In genomic region chr10:107272804-107273145, GRCm38 (mm10) we compare ENCODE assay signal across 8 mouse cellular contexts. TPM values are rescaled to one million over a fixed set of nuclear protein-coding genes. Genes with fewer than 3 reads are reported as not detected.
DNase-seq lines count a peak whose midpoint lies in the region; ATAC-seq and TF ChIP-seq lines count a peak whose summit lies in the region.

No protein-coding gene starts in this region.

- no peak for TF ChIP-seq CTCF in liver, adult 2 months (IDR thresholded peaks at IDR 0.05; ENCODE audit: low read depth, low read length)
- TF ChIP-seq CTCF in small intestine, adult 2 months (IDR thresholded peaks at IDR 0.05; ENCODE audit: extremely low read depth, insufficient read length, insufficient replicate concordance, low read depth, low read length), result no peak

- no peaks in the 10 kb centered on the region for H3K36me3 ChIP-seq in kidney, embryonic 14.5 days (ENCODE audit: control insufficient read depth, insufficient read depth, low read length)
- H3K36me3 ChIP-seq in forebrain, embryonic 14.5 days (ENCODE audit: control insufficient read depth, insufficient read depth, low read length), result no peaks in the 10 kb centered on the region
- H3K36me3 ChIP-seq in liver, adult 2 months (ENCODE audit: control insufficient read depth, insufficient read depth, low read length), result no peaks in the 10 kb centered on the region
- no peaks in the 10 kb centered on the region for H3K36me3 ChIP-seq in small intestine, adult 2 months (ENCODE audit: control insufficient read depth, insufficient read depth, low read length)

- H3K9me3 ChIP-seq in kidney, embryonic 14.5 days (ENCODE audit: control insufficient read depth, low read length), result no peaks in the 10 kb centered on the region
- H3K9me3 ChIP-seq in forebrain, embryonic 14.5 days (replicated peaks; ENCODE audit: control insufficient read depth, low read length), result no peaks in the 10 kb centered on the region

- H3K27ac ChIP-seq in kidney, embryonic 14.5 days (ENCODE audit: low read depth, low read length), result no peak overlapping the region; the same call in 1 of the 2 replicates
- H3K27ac ChIP-seq in forebrain, embryonic 14.5 days (ENCODE audit: low read depth, low read length), result no peak overlapping the region
- H3K27ac ChIP-seq in liver, adult 2 months (replicated peaks; ENCODE audit: insufficient read depth, low read depth, low read length), result peak overlapping the region; percentile 88
- no peak overlapping the region for H3K27ac ChIP-seq in small intestine, adult 2 months (ENCODE audit: insufficient read depth, low read depth, low read length)

- H3K27me3 ChIP-seq in kidney, embryonic 14.5 days (ENCODE audit: control insufficient read depth, insufficient read depth, low read length), result 0 out of 2 replicates have a peak, but pooled peaks cover 5% of the 10 kb centered on the region
- no peaks in the 10 kb centered on the region for H3K27me3 ChIP-seq in forebrain, embryonic 14.5 days (replicated peaks; ENCODE audit: control insufficient read depth, insufficient read depth, low read length)
- no peaks in the 10 kb centered on the region for H3K27me3 ChIP-seq in liver, adult 2 months (ENCODE audit: control insufficient read depth, insufficient read depth, low read length)
- H3K27me3 ChIP-seq in small intestine, adult 2 months (ENCODE audit: control insufficient read depth, insufficient read depth, low read length), result peaks cover 5% of the 10 kb centered on the region; the same call in 1 of the 2 replicates

- peak; percentile 63 for ATAC-seq in kidney, embryonic 14.5 days (ENCODE audit: low FRiP score, low TSS enrichment)
- peak; percentile 40; the same call in 1 of the 2 replicates for ATAC-seq in forebrain, embryonic 14.5 days

- H3K4me1 ChIP-seq in kidney, embryonic 14.5 days (ENCODE audit: control insufficient read depth, insufficient read depth, low read length), result 0 out of 2 replicates have a peak, but pooled peaks cover 3% of the 10 kb centered on the region
- H3K4me1 ChIP-seq in forebrain, embryonic 14.5 days (ENCODE audit: control insufficient read depth, insufficient read depth, low read length), result no peaks in the 10 kb centered on the region
- peaks cover 10% of the 10 kb centered on the region for H3K4me1 ChIP-seq in liver, adult 2 months (ENCODE audit: control insufficient read depth, insufficient read depth, low read length)
- peaks cover 2% of the 10 kb centered on the region for H3K4me1 ChIP-seq in small intestine, adult 2 months (ENCODE audit: control insufficient read depth, insufficient read depth, insufficient read length, low read length)

- no peak for TF ChIP-seq POLR2A in liver, adult 2 months (IDR thresholded peaks at IDR 0.05; ENCODE audit: extremely low read depth, insufficient read depth, low read length)
- no peak for TF ChIP-seq POLR2A in small intestine, adult 2 months (IDR thresholded peaks at IDR 0.05; ENCODE audit: low read depth, low read length)

- 5% methylated on average over 11 of the region's 11 CpGs for WGBS in kidney, embryonic 14.5 days
- 5% methylated on average over 11 of the region's 11 CpGs for WGBS in forebrain, embryonic 14.5 days
- 2% methylated on average over 11 of the region's 11 CpGs for WGBS in liver, adult 2 months
- 11% methylated on average over 11 of the region's 11 CpGs for WGBS in small intestine, adult 2 months

- peaks cover 4% of the 10 kb centered on the region; the same call in 1 of the 2 replicates for H3K79me2 ChIP-seq in liver, adult 2 months (ENCODE audit: control insufficient read depth, insufficient read depth, low read length)

- no peak for DNase-seq in kidney, adult 8-10 months
- DNase-seq in cerebellum, adult 8-10 months, result peak; percentile 66
- peak; percentile 25 for DNase-seq in forebrain, embryonic 14.5 days (ENCODE audit: low spot score)
- no peak for DNase-seq in liver, adult 2 months (ENCODE audit: extremely low read depth, low read depth, low spot score)
- no peak for DNase-seq in gastrocnemius, adult 18-20 months (ENCODE audit: low spot score)
- no peak for DNase-seq in urinary bladder, postnatal 10 days (ENCODE audit: low spot score)

- peak overlapping the region; percentile 62 for H3K4me3 ChIP-seq in kidney, embryonic 14.5 days (ENCODE audit: low read length)
- H3K4me3 ChIP-seq in forebrain, embryonic 14.5 days (ENCODE audit: low read depth, low read length), result peak overlapping the region; percentile 73
- H3K4me3 ChIP-seq in liver, adult 2 months (ENCODE audit: insufficient read depth, low read depth, low read length), result peak overlapping the region; percentile 87
- H3K4me3 ChIP-seq in small intestine, adult 2 months (ENCODE audit: low read depth, low read length), result peak overlapping the region; percentile 54

- peak overlapping the region; percentile 94 for H3K4me2 ChIP-seq in kidney, embryonic 14.5 days (replicated peaks; ENCODE audit: low read depth, low read length)
- H3K4me2 ChIP-seq in forebrain, embryonic 14.5 days (ENCODE audit: low read length), result peak overlapping the region; percentile 98

- peak overlapping the region; percentile 58; the same call in 1 of the 2 replicates for H3K9ac ChIP-seq in kidney, embryonic 14.5 days (ENCODE audit: low read depth, low read length)
- peak overlapping the region; percentile 79 for H3K9ac ChIP-seq in forebrain, embryonic 14.5 days (ENCODE audit: low read length)
- H3K9ac ChIP-seq in liver, adult 2 months (ENCODE audit: low read depth, low read length), result peak overlapping the region; percentile 65

RNA-seq across cellular contexts. Expression of gene Lin7a, which starts 1.3 kb away (rescaled TPM):
- polyA plus RNA-seq in kidney, embryonic 14.5 days (2014; fragmentation: Nextera tagmentation; extraction: Ambion mirVana), result 1.3 and 2.7 TPM in 2 replicates
- 9.1 and 14.1 TPM in 2 replicates for polyA plus RNA-seq in forebrain, embryonic 14.5 days (2014; fragmentation: Nextera tagmentation; extraction: Ambion mirVana)
- 16.1 and 28.2 TPM in 2 replicates for total RNA-seq in liver, adult 2 months (2014; rRNA removed)
- polyA plus RNA-seq in liver, adult 2 months (2012; rRNA removed), result 3.4 and 4.4 TPM in 2 replicates
- 0.20 TPM in 1 of 2 replicates, not detected in the other for polyA plus RNA-seq in small intestine, adult 2 months (2012; rRNA removed)
- 1 to 10 TPM; 1.1 to 1.4 TPM for total RNA-seq in gastrocnemius, adult 18-20 months (2021)

Comparison
In these comparisons a context has a peak if more than half of its experiments do, and no peak if none do; other contexts are left out.
1. DNase-seq: peak in cerebellum, adult 8-10 months (single experiment) and forebrain, embryonic 14.5 days (single experiment); none in kidney, adult 8-10 months (0 of 2), liver, adult 2 months (single experiment), gastrocnemius, adult 18-20 months (single experiment) and urinary bladder, postnatal 10 days (single experiment).
2. Peak in every context shown above with its lines, with median percentiles within 50 percentile points of each other: H3K4me3 ChIP-seq and H3K9ac ChIP-seq.